Mouse (Mus musculus): Measurements from ENCODE around the gene Acot7.

DNA sequence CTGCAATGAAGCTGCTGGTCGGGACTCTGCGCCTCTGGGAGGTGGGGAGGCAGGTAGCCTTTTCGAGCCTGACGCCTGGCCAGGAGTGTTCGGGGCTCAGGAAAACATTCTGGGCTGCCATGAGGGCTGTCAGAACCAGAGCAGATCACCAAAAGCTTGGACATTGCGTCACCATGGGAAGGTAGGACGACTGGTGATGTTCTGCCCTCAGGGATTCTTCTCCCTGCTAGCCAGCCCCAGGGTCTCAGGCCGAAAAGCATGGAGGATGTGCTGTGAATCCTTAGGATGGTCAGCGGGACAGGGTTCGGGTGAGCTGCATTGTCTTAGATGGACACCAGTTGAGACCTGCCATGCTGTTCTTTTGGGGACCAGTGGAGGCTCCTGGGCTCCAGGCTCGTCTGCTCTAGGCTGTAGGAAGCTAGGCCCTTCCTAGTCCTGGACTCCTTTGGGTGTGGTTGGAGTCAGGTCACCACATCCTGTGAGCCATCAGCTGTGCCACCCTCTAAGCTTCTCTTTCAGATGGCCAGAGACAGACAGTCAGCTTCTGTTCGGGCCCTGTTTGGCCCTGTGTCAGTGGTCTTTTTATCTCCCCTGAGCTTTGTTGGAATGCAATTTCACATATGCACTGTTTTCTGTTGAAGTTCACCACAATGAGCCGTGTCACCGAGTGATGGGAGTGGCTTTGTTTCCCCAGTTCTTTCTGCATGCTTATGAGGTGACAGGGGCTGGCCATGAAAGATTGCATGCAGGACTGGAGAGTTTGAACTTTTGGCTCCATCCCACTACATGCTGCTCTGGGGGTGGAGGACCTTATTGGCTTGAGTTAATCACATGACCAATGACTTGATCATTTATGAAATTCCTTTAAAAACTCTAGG is 8.5 kb downstream of the Acot7 start:
- TF ChIP-seq CTCF (IDR thresholded peaks at IDR 0.05) (no peak), EP300 (IDR thresholded peaks at IDR 0.05) (no peak)
